Mouse (Mus musculus): Measurements from ENCODE around the gene Htra2. TPM values are rescaled to one million over a fixed set of nuclear protein-coding genes. Genes with fewer than 3 reads are reported as not detected.

Gene Htra2
- polyA plus RNA-seq, 1 experiment from 2014 or later = 87.9 TPM

GRCm38 (mm10) chr6:83031111-83031510 is 24.0 kb downstream of the Htra2 start:
- Histone ChIP-seq H3K27me3 (peaks cover 38% of the 10 kb centered on the region), H3K9ac (no peak overlapping the region), H3K36me3 (replicated peaks) (peaks cover 30% of the 10 kb centered on the region), H3K4me2 (0 out of 2 replicates have a peak overlapping the region, but pooled peaks have one; percentile 83), H3K4me1 (replicated peaks) (peaks cover 73% of the 10 kb centered on the region), H3K9me3 (replicated peaks) (no peaks in the 10 kb centered on the region), H3K27ac (replicated peaks) (no peak overlapping the region), H3K4me3 (replicated peaks) (peak overlapping the region; percentile 7; the same call in 1 of the 2 replicates)
- no peak for ATAC-seq (ENCODE audit: insufficient read depth)
- 83% methylated on average over 7 of the region's 7 CpGs for WGBS (ENCODE audit: insufficient replicate concordance)

DNA sequence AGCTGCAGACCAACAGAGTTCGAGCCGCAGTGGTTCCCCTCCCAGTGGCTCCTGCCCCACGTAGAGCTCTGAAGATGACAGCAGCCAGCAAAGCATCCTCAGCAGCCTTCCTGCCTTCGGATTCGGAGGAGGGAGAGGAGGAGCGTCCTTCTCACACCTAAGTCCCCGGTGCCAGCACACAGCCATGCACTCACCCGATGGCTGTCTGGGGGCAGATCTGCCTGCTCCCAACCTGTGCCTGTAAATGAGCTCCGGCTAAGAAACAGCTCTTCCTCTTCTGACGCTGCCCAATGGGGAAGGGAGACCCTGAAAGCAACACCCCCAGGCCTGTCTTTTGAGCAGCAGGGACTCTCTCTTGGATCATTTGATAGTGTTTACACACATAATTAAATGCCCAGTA is 25.3 kb downstream of the Htra2 start:
- H3K4me1 ChIP-seq (replicated peaks) = peaks cover 72% of the 10 kb centered on the region

GRCm38 (mm10) chr6:83027706-83028105 is 27.4 kb downstream of the Htra2 start:
- Histone ChIP-seq H3K4me1 (replicated peaks) (peaks cover 78% of the 10 kb centered on the region), H3K4me2 (no peak overlapping the region), H3K9me3 (replicated peaks) (no peaks in the 10 kb centered on the region), H3K9ac (no peak overlapping the region), H3K4me3 (replicated peaks) (no peak overlapping the region), H3K36me3 (replicated peaks) (peaks cover 30% of the 10 kb centered on the region), H3K27ac (replicated peaks) (0 out of 2 replicates have a peak overlapping the region, but pooled peaks have one; percentile 52), H3K27me3 (0 out of 2 replicates have a peak, but pooled peaks cover 15% of the 10 kb centered on the region)
- no peak for ATAC-seq (ENCODE audit: insufficient read depth)
- 44% methylated on average over 8 of the region's 9 CpGs for WGBS (ENCODE audit: insufficient replicate concordance)

More for the DNA sequence above, 25.3 kb downstream of the Htra2 start:
- peaks cover 25% of the 10 kb centered on the region for H3K27me3 ChIP-seq
- H3K9me3 ChIP-seq (replicated peaks) = no peaks in the 10 kb centered on the region
- WGBS (ENCODE audit: insufficient replicate concordance) = 58% methylated on average over 10 of the region's 10 CpGs
- H3K9ac ChIP-seq = no peak overlapping the region
- no peak overlapping the region for H3K4me3 ChIP-seq (replicated peaks)
- 0 out of 2 replicates have a peak overlapping the region, but pooled peaks have one; percentile 25 for H3K27ac ChIP-seq (replicated peaks)
- ATAC-seq (ENCODE audit: insufficient read depth) = no peak
- H3K36me3 ChIP-seq (replicated peaks) = peaks cover 30% of the 10 kb centered on the region
- H3K4me2 ChIP-seq = no peak overlapping the region

GRCm38 (mm10) chr6:83027293-83027692 is 27.8 kb downstream of the Htra2 start:
- H3K36me3 ChIP-seq (replicated peaks) = peaks cover 30% of the 10 kb centered on the region
- no peak overlapping the region for H3K4me3 ChIP-seq (replicated peaks)
- H3K27me3 ChIP-seq = 0 out of 2 replicates have a peak, but pooled peaks cover 13% of the 10 kb centered on the region
- H3K9ac ChIP-seq = no peak overlapping the region
- H3K4me2 ChIP-seq = no peak overlapping the region
- no peaks in the 10 kb centered on the region for H3K9me3 ChIP-seq (replicated peaks)
- H3K27ac ChIP-seq (replicated peaks) = 0 out of 2 replicates have a peak overlapping the region, but pooled peaks have one; percentile 52
- peaks cover 78% of the 10 kb centered on the region for H3K4me1 ChIP-seq (replicated peaks)
- 71% methylated on average over 8 of the region's 8 CpGs for WGBS (ENCODE audit: insufficient replicate concordance)
- no peak for ATAC-seq (ENCODE audit: insufficient read depth)

DNA sequence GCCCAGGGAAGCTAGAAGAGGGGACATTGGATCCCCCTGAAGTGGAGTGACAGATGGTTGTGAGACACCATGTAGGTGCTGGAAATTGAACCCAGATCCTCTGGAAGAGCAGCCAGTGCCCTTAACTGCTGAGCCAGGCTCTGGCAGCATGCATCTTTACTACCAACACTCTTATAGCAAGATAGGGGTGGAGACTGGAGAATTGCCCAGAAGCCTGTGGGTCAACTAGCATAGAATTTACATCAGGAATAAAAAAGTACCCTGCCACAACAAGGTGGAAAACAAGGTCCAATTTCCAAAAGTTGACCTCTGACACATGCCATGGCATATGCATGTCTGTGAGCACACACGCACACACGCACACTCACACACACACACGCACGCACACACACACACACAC is 29.9 kb downstream of the Htra2 start:
- Histone ChIP-seq H3K4me2 (no peak overlapping the region), H3K9me3 (replicated peaks) (no peaks in the 10 kb centered on the region), H3K27ac (replicated peaks) (peak overlapping the region; percentile 77), H3K27me3 (no peaks in the 10 kb centered on the region), H3K4me1 (replicated peaks) (peaks cover 78% of the 10 kb centered on the region), H3K36me3 (replicated peaks) (peaks cover 10% of the 10 kb centered on the region), H3K4me3 (replicated peaks) (no peak overlapping the region), H3K9ac (no peak overlapping the region)
- ATAC-seq (ENCODE audit: insufficient read depth) = no peak
- WGBS (ENCODE audit: insufficient replicate concordance) = 87% methylated on average over 4 of the region's 4 CpGs

GRCm38 (mm10) chr6:83024421-83024820 is 30.7 kb downstream of the Htra2 start:
- Histone ChIP-seq H3K9me3 (replicated peaks) (no peaks in the 10 kb centered on the region), H3K36me3 (replicated peaks) (peaks cover 2% of the 10 kb centered on the region), H3K4me3 (replicated peaks) (no peak overlapping the region), H3K27ac (replicated peaks) (peak overlapping the region; percentile 77), H3K4me2 (no peak overlapping the region), H3K27me3 (no peaks in the 10 kb centered on the region), H3K4me1 (replicated peaks) (peaks cover 80% of the 10 kb centered on the region), H3K9ac (no peak overlapping the region)
- ATAC-seq (ENCODE audit: insufficient read depth) = no peak
- 46% methylated on average over 4 of the region's 4 CpGs for WGBS (ENCODE audit: insufficient replicate concordance)

DNA sequence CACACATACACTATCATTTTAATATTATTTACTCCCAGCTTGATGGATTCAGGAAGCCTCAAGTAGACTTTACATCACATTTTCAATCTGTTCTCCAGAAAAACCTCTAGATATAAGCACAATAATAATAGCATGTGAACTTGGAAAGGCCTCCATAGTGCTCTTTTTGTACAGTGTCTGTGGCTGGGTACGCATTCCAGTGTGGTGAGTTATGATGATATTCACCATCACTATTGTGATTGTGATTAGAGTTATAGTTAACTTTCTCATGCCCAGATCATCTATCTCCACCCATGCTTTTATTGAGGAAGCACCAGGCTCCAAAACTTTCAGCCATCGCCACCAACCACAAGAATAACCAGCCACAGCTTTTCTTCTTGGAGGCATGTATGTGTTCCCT is 31.3 kb downstream of the Htra2 start:
- ATAC-seq (ENCODE audit: insufficient read depth) = no peak
- H3K36me3 ChIP-seq (replicated peaks) = no peaks in the 10 kb centered on the region
- peak overlapping the region; percentile 77 for H3K27ac ChIP-seq (replicated peaks)
- no peak overlapping the region for H3K4me2 ChIP-seq
- no peak overlapping the region for H3K9ac ChIP-seq
- 85% methylated on average over 2 of the region's 2 CpGs for WGBS (ENCODE audit: insufficient replicate concordance)
- no peaks in the 10 kb centered on the region for H3K27me3 ChIP-seq
- H3K9me3 ChIP-seq (replicated peaks) = no peaks in the 10 kb centered on the region
- peaks cover 82% of the 10 kb centered on the region for H3K4me1 ChIP-seq (replicated peaks)
- H3K4me3 ChIP-seq (replicated peaks) = no peak overlapping the region

- 52% methylated on average over 9 of the region's 9 CpGs for WGBS (ENCODE audit: insufficient replicate concordance)
- Histone ChIP-seq H3K4me1 (replicated peaks) (peaks cover 83% of the 10 kb centered on the region), H3K27ac (replicated peaks) (peak overlapping the region; percentile 77), H3K36me3 (replicated peaks) (no peaks in the 10 kb centered on the region), H3K9me3 (replicated peaks) (no peaks in the 10 kb centered on the region), H3K27me3 (no peaks in the 10 kb centered on the region), H3K9ac (no peak overlapping the region), H3K4me2 (peak overlapping the region; percentile 31), H3K4me3 (replicated peaks) (no peak overlapping the region)
- peak; percentile 85 for ATAC-seq (ENCODE audit: insufficient read depth)
These were observed 32.1 kb downstream of the Htra2 start for GRCm38 (mm10) chr6:83023008-83023407.

DNA sequence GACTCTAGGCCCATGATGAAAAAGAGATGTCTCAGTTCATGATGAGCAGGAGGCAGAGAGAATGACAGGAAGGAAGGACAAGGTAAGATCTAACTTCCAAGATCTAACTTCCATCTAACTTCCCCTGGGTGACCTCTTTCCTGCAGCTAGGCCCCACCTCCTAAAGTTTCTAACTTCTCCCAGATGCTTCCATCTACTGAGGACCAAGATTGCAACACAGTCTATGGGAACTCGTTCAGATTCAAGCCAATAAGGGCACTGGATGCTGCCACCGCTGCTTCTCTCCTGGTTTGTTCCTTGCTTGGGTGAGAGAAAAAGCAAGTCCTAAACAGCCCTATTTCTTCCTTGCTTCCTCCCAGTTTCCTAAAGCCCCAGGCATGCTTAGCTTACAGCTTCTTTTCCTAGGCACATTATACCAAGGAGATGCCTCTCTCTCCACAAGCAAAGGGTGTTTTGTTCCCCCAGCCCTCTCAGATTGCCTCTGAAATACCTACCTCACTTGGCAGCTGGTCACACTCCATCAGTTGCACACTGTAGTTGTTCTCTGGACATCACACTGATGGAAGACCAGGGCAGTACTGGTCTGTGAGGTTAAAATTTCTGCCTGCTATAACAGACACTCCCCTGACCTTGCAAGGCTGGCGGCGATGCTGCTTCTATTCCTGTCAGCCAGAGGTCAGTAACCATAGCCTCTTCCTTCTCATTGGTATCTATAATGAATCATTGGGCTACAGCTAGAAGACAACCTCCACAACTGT is 34.1 kb downstream of the Htra2 start:
- no peaks in the 10 kb centered on the region for H3K36me3 ChIP-seq (replicated peaks)
- ATAC-seq (ENCODE audit: insufficient read depth) = no peak
- no peaks in the 10 kb centered on the region for H3K9me3 ChIP-seq (replicated peaks)
- H3K9ac ChIP-seq = 0 out of 2 replicates have a peak overlapping the region, but pooled peaks have one; percentile 7
- H3K4me3 ChIP-seq (replicated peaks) = no peak overlapping the region
- H3K27ac ChIP-seq (replicated peaks) = peak overlapping the region; percentile 77
- peaks cover 88% of the 10 kb centered on the region for H3K4me1 ChIP-seq (replicated peaks)
- 76% methylated on average over 4 of the region's 4 CpGs for WGBS (ENCODE audit: insufficient replicate concordance)
- H3K27me3 ChIP-seq = no peaks in the 10 kb centered on the region
- H3K4me2 ChIP-seq = no peak overlapping the region

DNA sequence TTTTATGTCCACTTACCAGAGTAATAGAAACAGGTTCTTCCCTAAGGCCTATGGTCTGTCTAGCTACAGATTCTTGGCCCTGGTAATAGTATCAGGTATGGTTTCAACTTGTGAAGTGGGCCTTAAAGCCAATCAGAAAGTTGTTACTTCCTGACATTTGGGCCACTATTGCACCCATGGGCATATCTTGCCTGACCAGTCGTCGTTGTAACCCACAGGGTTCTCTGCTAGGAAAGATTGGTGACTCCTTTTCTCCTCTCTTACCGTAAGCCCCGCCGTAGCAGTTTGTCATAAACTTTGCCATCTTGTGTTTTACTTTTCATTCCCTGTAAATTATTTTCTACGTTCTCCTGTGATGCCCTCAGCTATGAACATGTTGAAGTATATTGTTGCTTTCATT is 35.0 kb downstream of the Htra2 start:
- no peaks in the 10 kb centered on the region for H3K9me3 ChIP-seq (replicated peaks)

GRCm38 (mm10) chr6:83019044-83019443 is 36.0 kb downstream of the Htra2 start:
- Histone ChIP-seq H3K4me1 (replicated peaks) (peaks cover 92% of the 10 kb centered on the region), H3K27me3 (no peaks in the 10 kb centered on the region), H3K9ac (no peak overlapping the region), H3K4me2 (no peak overlapping the region), H3K9me3 (replicated peaks) (no peaks in the 10 kb centered on the region), H3K4me3 (replicated peaks) (no peak overlapping the region), H3K36me3 (replicated peaks) (no peaks in the 10 kb centered on the region), H3K27ac (replicated peaks) (peak overlapping the region; percentile 77)
- 57% methylated on average over 3 of the region's 3 CpGs for WGBS (ENCODE audit: insufficient replicate concordance)
- no peak for ATAC-seq (ENCODE audit: insufficient read depth)

More for the DNA sequence above, 35.0 kb downstream of the Htra2 start:
- Histone ChIP-seq H3K36me3 (replicated peaks) (no peaks in the 10 kb centered on the region), H3K4me3 (replicated peaks) (no peak overlapping the region), H3K4me2 (peak overlapping the region; percentile 44; the same call in 1 of the 2 replicates), H3K27me3 (no peaks in the 10 kb centered on the region), H3K9ac (peak overlapping the region; percentile 23; the same call in 1 of the 2 replicates), H3K4me1 (replicated peaks) (peaks cover 94% of the 10 kb centered on the region), H3K27ac (replicated peaks) (peak overlapping the region; percentile 77)
- ATAC-seq (ENCODE audit: insufficient read depth) = peak; percentile 65
- WGBS (ENCODE audit: insufficient replicate concordance) = 19% methylated on average over 6 of the region's 6 CpGs

All from liver, embryonic 15.5 days (tissue).